Mouse (Mus musculus) gastrocnemius, postnatal 36 days (tissue): ENCODE measurements around the gene Hfm1. TPM values are rescaled to one million over a fixed set of nuclear protein-coding genes. Genes with fewer than 3 reads are reported as not detected.

ENCODE experiments used
- DNase-seq, 2 experiments: peaks; one replicate each; pipeline ENCODE4 v3.0.0; 2022
- intact Hi-C: fragments of 180-260 bp; cut with DNase I; formaldehyde crosslinking; loops from one replicate; pipeline ENCODE4 v1.15.1; 2025
- total RNA-seq, 2 experiments: library from RNA; stranded (reverse); gene quantifications; 2 replicates each; pipeline ENCODE4 v1.2.3; 2021

The Hfm1 gene
- total RNA-seq, 2 experiments from 2014 or later: not detected

DNA sequence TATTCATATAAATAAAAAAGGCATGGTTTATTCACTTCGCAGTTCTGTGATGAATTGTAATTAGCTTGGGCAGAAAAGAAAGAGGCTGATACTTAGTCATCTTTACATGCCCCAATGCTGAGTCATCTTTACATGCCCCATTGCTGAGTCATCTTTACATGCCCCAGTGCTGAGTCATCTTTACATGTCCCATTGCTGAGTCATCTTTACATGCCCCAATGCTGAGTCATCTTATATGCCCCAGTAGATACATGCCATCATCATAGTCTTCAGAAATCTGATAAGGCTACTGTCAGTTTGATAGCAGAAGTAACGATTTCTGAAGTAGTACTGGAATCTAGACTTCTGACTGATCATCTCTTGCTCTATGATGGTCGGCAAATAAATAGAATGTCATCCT, 72.8 kb downstream of the Hfm1 start:
- intact Hi-C loops: no loop called here
- no peak for DNase-seq

GRCm38 (mm10) chr5:106847045-106847444, 79.1 kb downstream of the Hfm1 start:
- intact Hi-C loops: no loop called here

DNA sequence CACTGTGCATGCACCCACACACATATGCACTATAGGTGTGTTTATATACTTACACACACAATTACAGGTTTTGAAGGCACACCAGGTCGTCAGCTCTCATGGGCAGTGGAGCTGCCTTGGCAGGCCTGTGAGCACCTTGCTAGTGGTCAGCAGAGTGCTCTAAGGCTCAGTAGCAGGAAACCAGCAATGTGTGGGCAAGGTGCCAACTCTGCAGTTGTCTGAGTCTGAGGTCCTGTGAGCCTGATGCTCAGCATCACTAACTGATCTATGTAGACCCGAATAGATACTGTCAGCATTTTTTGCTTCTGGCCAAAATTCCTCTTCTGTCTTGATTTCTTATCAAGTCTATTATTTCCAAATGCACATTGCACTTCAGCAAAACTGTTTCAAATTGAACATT, 82.2 kb downstream of the Hfm1 start:
- intact Hi-C loops: no loop called here
- no peak for DNase-seq

More at GRCm38 (mm10) chr5:106847045-106847444, 79.1 kb downstream of the Hfm1 start:
- no peak for DNase-seq

GRCm38 (mm10) chr5:106833025-106833424, 93.1 kb downstream of the Hfm1 start:
- intact Hi-C loops: no loop called here
- no peak for DNase-seq

- no peak for DNase-seq
- intact Hi-C loops: no loop called here
Observed at GRCm38 (mm10) chr5:106831401-106831800, 94.7 kb downstream of the Hfm1 start.

DNA sequence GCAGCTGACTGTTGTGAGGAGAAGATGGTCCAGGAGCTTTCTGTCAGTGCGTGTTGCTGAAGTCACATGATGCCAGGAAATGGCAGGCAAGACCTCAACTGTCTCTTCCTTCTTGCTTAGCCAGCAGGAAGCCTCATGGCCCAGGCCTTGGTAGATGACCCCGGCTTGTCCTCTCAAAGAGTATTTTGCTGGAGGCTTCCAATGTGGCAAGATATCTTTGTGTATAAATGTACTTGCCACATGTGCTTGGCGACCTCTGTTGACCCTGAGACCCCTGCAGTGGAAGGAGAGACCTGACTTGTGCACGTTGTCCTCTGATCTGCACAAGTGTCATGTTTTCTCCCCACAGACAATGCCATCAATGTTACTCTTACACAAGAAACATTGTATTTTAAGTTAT, 95.3 kb downstream of the Hfm1 start:
- intact Hi-C loops: no loop called here
- no peak for DNase-seq

- intact Hi-C loops: no loop called here
- DNase-seq: no peak
Observed at GRCm38 (mm10) chr5:106826740-106827139, 99.4 kb downstream of the Hfm1 start.

DNA sequence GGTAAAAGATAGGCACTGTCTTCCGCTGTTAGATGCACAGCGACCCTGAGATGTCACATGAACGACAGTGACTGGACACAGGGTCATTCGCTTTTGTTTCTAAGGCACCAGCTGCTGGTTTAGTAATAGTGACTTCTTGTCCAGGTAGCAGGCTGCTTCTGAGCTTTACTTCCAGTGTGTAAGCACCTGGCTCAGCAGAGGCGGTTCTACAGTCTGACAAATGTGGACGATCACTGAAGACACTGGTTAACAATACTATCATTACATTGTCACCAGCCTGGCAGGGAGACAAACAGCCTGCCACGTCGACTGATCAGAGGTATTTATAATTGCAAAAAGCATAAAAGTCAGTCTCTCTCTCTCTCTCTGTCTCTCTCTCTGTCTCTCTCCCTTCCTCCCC, 100.1 kb downstream of the Hfm1 start:
- DNase-seq: no peak
- intact Hi-C loops: no loop called here

GRCm38 (mm10) chr5:106825301-106825853, 100.7 kb downstream of the Hfm1 start:
- no peak for DNase-seq
- intact Hi-C loops: no loop called here

DNA sequence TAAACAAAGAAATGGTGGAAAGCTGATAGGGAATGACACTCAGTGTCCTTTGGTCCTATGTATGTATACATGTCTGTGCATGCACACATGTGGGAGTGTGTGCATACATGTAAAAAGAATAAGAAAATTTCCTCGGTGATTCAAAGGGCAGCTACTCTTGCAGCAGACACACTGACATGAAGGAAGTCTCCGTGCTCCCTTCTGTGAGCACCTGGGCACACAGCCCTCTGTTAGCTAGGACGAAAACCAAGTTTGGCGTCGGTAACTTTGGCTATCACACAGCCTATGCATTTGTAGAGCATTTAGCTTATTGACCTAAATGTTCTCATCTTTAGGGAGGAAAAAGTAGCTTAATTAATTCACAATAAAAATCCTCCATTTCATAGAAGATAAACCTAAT, 101.4 kb downstream of the Hfm1 start:
- intact Hi-C loops: no loop called here
- no peak for DNase-seq

DNA sequence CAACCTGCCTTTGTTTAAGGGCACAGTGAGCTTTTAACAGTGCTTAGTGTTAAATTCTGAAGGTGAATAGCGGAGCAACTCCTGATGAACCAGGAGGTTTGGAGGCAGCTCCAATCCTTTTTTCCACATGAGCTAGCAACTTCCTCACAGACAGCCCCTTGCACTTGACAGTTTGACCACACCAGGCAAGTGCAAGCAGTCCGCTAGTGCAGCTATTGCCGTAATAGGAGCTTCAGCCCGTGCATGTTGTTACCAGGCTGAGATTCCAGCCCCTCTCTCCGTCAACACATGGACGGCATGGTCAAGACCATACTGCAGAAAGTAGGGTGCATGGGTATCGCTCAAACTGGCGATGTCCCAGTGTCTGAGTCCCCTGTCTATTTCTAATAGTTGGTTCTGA, 106.5 kb downstream of the Hfm1 start:
- intact Hi-C loops: no loop called here
- DNase-seq: no peak

GRCm38 (mm10) chr5:106815923-106816654, 110.0 kb downstream of the Hfm1 start:
- no peak for DNase-seq
- intact Hi-C loops: no loop called here

DNA sequence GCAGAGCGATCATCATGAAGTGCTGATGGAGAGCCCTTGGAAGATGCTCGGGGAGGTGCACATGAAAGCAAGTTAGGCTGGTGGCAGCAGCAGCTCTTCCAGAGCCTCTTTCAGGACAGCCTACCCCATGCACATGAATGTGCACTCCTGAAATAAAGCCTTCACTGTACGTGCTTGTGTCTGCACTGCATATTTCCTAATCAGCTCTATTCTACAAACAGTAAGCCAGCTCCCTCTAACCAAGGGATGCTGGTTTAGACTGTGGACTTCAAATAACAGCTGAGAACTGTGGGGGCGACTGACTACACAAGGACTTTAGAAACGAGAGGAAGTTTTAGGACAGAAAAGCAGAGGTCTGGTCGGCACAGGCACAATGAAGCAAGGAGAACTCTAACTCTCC, 111.5 kb downstream of the Hfm1 start:
- intact Hi-C loops: no loop called here
- DNase-seq: no peak

GRCm38 (mm10) chr5:106803094-106803493, 123.0 kb downstream of the Hfm1 start:
- peak; percentile 19 to 27 for DNase-seq
- intact Hi-C loops: loop anchor here (5.0 kb wide), 1 partner anchor 336 kb away; no protein-coding TSS in a partner anchor

DNA sequence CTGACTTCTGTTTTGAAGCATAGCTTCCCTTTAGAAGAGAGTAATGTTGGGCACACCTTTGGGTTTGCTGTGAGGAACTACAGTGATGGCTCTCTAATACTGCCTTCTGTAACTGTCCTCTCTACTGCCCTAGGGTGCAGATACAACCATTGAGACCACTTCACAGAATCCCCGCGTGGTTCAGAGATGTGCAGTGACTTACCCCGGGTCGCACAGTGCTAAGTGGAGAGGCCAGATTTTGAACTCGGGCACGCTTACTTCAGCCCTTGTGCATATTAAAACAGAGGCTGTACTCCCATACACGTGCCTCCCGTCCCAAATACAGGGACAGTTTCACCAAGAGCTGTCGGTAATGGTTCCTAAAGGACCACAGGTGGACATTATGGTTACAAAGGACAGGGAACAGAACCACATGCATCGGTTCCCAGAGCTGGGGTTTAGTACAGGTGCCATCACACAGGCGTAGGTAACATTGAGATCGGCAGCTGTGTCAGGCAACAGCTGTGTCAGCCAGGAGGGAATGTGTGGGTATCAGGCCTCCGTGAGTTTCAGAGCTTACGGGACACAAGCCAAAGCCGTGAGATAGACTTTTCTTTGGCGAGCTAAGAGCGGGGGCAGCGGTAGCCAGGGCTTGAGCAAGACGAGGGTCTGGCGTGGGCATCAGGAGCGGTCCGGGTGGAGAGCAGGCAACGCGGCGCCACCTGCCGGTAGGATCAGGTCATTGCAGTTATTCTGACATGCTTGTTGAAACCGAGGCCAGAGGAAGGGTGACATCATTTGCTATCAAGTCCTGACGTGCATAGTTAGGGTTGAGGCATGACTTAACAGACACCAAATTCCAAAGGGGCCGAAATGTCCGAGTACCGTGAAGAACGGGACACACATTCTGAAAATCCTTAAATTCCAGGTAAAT, 124.0 kb downstream of the Hfm1 start:
- intact Hi-C loops: loop anchor here (5.0 kb wide), 1 partner anchor 335 kb away; no protein-coding TSS in a partner anchor
- peak; percentile 68 to 73 for DNase-seq

- intact Hi-C loops: loop anchor here (5.0 kb wide), 1 partner anchor 334 kb away; no protein-coding TSS in a partner anchor
- DNase-seq: no peak
Observed at GRCm38 (mm10) chr5:106801215-106801863, 124.8 kb downstream of the Hfm1 start.

DNA sequence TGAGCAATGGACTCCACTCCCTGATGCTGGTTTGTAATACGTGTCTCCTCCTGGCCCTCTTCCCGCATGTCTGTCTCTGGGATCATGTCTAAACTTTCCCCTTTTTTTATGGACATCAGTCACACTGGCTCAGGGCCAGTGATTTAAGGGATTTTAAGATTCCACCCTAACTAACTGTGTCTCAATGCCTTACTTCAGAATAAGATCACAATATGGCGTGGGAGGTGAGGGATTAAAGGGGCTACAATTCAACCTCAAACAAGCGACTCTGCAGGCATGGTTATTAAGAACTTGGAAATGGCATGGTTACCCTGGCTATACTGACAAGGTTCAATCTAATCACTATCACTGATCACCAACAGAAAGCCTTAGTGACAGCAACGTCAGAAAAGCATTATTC, 128.2 kb downstream of the Hfm1 start:
- intact Hi-C loops: no loop called here
- no peak for DNase-seq

GRCm38 (mm10) chr5:106791241-106791572, 134.9 kb downstream of the Hfm1 start:
- DNase-seq: no peak
- intact Hi-C loops: loop anchor here (5.0 kb wide), 1 partner anchor 429 kb away; no protein-coding TSS in a partner anchor

DNA sequence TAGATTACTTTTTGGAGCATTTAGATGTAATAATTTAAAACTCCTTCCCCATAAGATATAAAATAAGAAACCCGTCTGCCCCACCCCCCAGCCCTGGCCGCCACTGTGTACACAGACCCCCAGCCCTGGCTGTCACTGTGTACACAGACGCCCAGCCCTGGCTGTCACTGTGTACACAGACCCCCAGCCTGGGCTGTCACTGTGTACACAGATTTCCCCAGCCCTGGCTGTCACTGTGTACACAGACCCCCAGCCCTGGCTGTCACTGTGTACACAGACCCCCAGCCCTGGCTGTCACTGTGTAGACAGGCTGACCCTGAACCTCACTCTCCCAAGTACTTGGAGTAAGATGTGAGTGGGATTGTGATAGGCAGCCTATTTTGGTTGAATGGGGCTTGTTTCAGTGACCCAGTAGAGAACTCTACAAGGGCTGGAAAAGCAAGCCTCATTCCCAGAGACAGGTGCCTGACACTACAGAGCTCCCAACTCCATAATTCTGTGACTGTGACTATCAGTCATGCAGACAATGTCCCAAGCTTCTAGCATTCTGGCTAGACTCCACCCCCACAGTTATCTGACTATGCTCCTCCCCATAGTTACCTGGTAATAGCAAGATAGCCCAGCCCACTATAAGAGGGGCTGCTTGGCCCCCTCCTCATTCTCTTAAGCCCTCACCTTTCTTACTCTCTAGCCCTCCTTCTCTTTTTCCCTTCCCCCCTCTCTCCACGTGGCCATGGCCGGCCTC, 135.5 kb downstream of the Hfm1 start:
- no peak for DNase-seq
- intact Hi-C loops: loop anchor here (5.0 kb wide), 1 partner anchor 428 kb away; no protein-coding TSS in a partner anchor
